Mouse (Mus musculus) frontal cortex, postnatal 10 days (tissue): ENCODE data around the gene Cd109.

ENCODE experiments used
- DNase-seq, 2 experiments: peaks; one replicate each; pipeline ENCODE4 v3.0.0; 2022; ENCODE audit warnings: low spot score in 2 of 2, mixed read lengths in 1 of 2

Cd109 gene

GRCm38 (mm10) chr9:78615401-78616021 lies at the start of gene Cd109:
Cd109 (plus strand) TSS chr9:78615546.
- DNase-seq = peak in 1 of 2 experiments; percentile 8

- no peak for DNase-seq
Measured at GRCm38 (mm10) chr9:78569934-78570333, 45.4 kb upstream of the Cd109 start.

- no peak for DNase-seq
Measured at GRCm38 (mm10) chr9:78576466-78576865, 38.9 kb upstream of the Cd109 start.

GRCm38 (mm10) chr9:78578824-78579223 lies 36.5 kb upstream of the Cd109 start:
- no peak for DNase-seq

- no peak for DNase-seq
Measured at GRCm38 (mm10) chr9:78579644-78580396, 35.5 kb upstream of the Cd109 start.

GRCm38 (mm10) chr9:78587218-78587883 lies 28.0 kb upstream of the Cd109 start:
- no peak for DNase-seq

- DNase-seq = peak; percentile 86 to 89
Measured at GRCm38 (mm10) chr9:78587914-78588313, 27.4 kb upstream of the Cd109 start, which contains the start of gene Slc17a5. Slc17a5 (minus strand) TSS chr9:78588041.

- DNase-seq = peak in 1 of 2 experiments; percentile 15
Measured at GRCm38 (mm10) chr9:78588411-78589033, 26.8 kb upstream of the Cd109 start.

- no peak for DNase-seq
Measured at GRCm38 (mm10) chr9:78590471-78590870, 24.9 kb upstream of the Cd109 start.

GRCm38 (mm10) chr9:78595257-78595656 lies 20.1 kb upstream of the Cd109 start:
- DNase-seq = no peak

- DNase-seq = no peak
Measured at GRCm38 (mm10) chr9:78595769-78596555, 19.4 kb upstream of the Cd109 start.

GRCm38 (mm10) chr9:78596834-78597233 lies 18.5 kb upstream of the Cd109 start:
- DNase-seq = peak in 1 of 2 experiments; percentile 34

GRCm38 (mm10) chr9:78599927-78600326 lies 15.4 kb upstream of the Cd109 start:
- no peak for DNase-seq

GRCm38 (mm10) chr9:78601046-78601730 lies 14.2 kb upstream of the Cd109 start:
- no peak for DNase-seq

GRCm38 (mm10) chr9:78614201-78614600 lies 1.1 kb upstream of the Cd109 start:
- no peak for DNase-seq

- no peak for DNase-seq
Measured at GRCm38 (mm10) chr9:78619285-78619684, 3.9 kb downstream of the Cd109 start.

GRCm38 (mm10) chr9:78623301-78623747 lies 8.0 kb downstream of the Cd109 start:
- DNase-seq = no peak

GRCm38 (mm10) chr9:78629991-78630390 lies 14.6 kb downstream of the Cd109 start:
- no peak for DNase-seq

GRCm38 (mm10) chr9:78631755-78632434 lies 16.5 kb downstream of the Cd109 start:
- DNase-seq = no peak

GRCm38 (mm10) chr9:78633976-78634375 lies 18.6 kb downstream of the Cd109 start:
- DNase-seq = no peak
